Mouse (Mus musculus) liver, embryonic 12.5 days (tissue): ENCODE measurements at regions not wholly inside any gene's neighbourhood (a gene's known extent, or its start where the extent isn't known, plus 50 kb on each side); places are given as distances from the start of the nearest gene placed in this dataset.

Experiments
- ATAC-seq: fragments of 200-750 bp; cut with Nextera tagmentation; 2 replicates; pipeline ENCODE4 v1.8.0; 2017; ENCODE audit warnings: moderate number of reproducible peaks, mild to moderate bottlenecking, moderate library complexity
- H3K27ac ChIP-seq: fragments of 300-500 bp; sonication (generic); 2 replicates; pipeline ENCODE4 v1.5.1; 2016; ENCODE audit warnings: mild to moderate bottlenecking
- H3K27me3 ChIP-seq: fragments of 300-500 bp; sonication (generic); replicated peaks from 2 replicates; pipeline ENCODE4 v1.6.1; 2016; ENCODE audit warnings: mild to moderate bottlenecking, moderate library complexity
- H3K36me3 ChIP-seq: fragments of 300-500 bp; sonication (generic); 2 replicates; pipeline ENCODE4 v1.6.1; 2016; ENCODE audit warnings: mild to moderate bottlenecking, moderate library complexity
- H3K4me1 ChIP-seq: fragments of 300-500 bp; sonication (generic); 2 replicates; pipeline ENCODE4 v1.6.1; 2016
- H3K4me2 ChIP-seq: fragments of 300-500 bp; sonication (generic); 2 replicates; pipeline ENCODE4 v1.6.1; 2016; ENCODE audit warnings: mild to moderate bottlenecking, moderate library complexity
- H3K4me3 ChIP-seq: fragments of 300-500 bp; sonication (generic); 2 replicates; pipeline ENCODE4 v1.5.1; 2016; ENCODE audit warnings: mild to moderate bottlenecking, moderate library complexity
- H3K9ac ChIP-seq: fragments of 300-500 bp; sonication (generic); 2 replicates; pipeline ENCODE4 v1.6.1; 2016; ENCODE audit warnings: mild to moderate bottlenecking, moderate library complexity
- H3K9me3 ChIP-seq: fragments of 300-500 bp; sonication (generic); replicated peaks from 2 replicates; pipeline ENCODE4 v1.6.1; 2016; ENCODE audit warnings: mild to moderate bottlenecking, moderate library complexity
- WGBS: fragments of 180-500 bp; shearing (Covaris S2); methylation state at CpG from one replicate; pipeline ENCODE4 v1.1.7; 2016; ENCODE audit not compliant: insufficient replicate concordance; 5-methylcytosine and 5-hydroxymethylcytosine counted together

DNA sequence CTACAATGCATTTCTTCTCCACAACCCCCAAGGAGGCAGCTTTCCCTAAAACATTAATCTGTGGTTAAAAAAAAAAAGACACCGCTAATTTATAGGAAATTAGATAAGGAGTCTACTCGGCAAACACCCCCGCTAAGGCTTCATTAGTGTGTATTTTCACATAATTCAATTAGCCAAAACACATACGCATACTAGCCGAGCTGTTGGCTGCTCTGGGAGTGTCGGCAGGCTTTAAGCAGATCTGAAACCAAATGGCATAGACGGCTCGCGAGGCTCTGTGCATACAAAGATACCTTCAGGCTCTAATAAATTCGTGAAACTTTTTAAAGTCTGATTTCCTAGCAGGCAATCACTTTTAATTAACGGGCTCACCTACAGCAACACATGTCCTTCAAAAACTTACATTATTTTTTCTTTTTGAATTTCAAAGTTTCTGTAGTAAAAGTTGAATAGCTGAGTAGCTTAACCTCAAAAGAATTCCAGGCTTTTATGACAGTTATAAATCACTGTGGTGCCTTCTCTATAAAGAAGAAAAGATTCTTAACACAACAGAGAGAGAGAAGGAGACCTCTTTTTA is 68.0 kb upstream of the Smyd2 start:
- WGBS: 46% methylated on average over 11 of the region's 11 CpGs
- Histone ChIP-seq H3K27me3 (peaks cover 30% of the 10 kb centered on the region), H3K4me2 (no peak overlapping the region), H3K27ac (no peak overlapping the region), H3K4me3 (no peak overlapping the region), H3K4me1 (peaks cover 7% of the 10 kb centered on the region; the same call in 1 of the 2 replicates), H3K36me3 (no peaks in the 10 kb centered on the region), H3K9ac (no peak overlapping the region), H3K9me3 (no peaks in the 10 kb centered on the region)
- ATAC-seq: no peak

DNA sequence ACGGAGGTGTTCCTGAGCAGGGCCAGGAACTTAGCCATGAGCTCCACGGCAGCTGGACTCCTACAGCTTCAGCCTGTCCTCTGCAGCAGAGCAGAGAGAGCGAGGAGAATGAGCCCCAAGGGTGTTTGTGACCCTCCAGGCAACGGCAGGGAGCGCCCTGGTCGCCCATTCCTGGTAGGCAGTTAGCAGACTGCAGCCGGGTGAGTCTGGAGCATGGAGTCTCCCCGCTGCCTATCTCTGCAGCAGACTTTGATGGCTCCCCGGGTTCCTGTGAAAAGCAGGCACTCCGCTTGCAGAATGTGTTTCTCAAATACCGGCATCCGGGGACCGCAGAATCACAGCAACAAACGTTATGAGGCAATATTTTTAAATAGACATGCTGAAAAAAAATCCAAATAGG is 67.2 kb upstream of the Smyd2 start:
- H3K27me3 ChIP-seq: peaks cover 30% of the 10 kb centered on the region
- ATAC-seq: no peak
- H3K9ac ChIP-seq: no peak overlapping the region
- no peaks in the 10 kb centered on the region for H3K36me3 ChIP-seq
- WGBS: 28% methylated on average over 14 of the region's 14 CpGs
- H3K4me3 ChIP-seq: no peak overlapping the region
- 0 out of 2 replicates have a peak overlapping the region, but pooled peaks have one; percentile 15 for H3K4me2 ChIP-seq
- H3K9me3 ChIP-seq: no peaks in the 10 kb centered on the region
- H3K4me1 ChIP-seq: peaks cover 7% of the 10 kb centered on the region; the same call in 1 of the 2 replicates
- H3K27ac ChIP-seq: no peak overlapping the region

DNA sequence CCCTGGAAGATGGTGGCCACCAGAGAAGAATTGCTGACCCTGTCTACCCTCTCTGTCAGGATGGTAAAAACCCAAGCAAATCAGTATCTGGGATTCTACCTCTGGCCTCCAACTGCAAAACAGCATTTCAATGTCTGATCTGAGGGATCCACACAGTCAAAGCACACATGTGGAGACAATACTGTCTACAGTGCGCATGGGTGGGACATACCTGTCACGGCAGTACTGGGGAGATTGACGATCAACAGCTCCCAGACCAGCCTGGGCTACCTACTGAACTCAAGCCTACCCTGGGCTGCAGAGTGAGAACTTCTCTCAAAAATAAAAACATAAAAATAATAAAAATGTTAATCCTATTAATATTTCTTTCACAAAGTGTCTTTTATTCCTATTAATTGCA is 66.7 kb upstream of the Smyd2 start:
- Histone ChIP-seq H3K4me3 (no peak overlapping the region), H3K36me3 (no peaks in the 10 kb centered on the region), H3K27me3 (peaks cover 30% of the 10 kb centered on the region), H3K4me1 (peaks cover 7% of the 10 kb centered on the region; the same call in 1 of the 2 replicates), H3K9ac (no peak overlapping the region), H3K27ac (no peak overlapping the region), H3K4me2 (no peak overlapping the region), H3K9me3 (no peaks in the 10 kb centered on the region)
- 72% methylated on average over 3 of the region's 3 CpGs for WGBS
- ATAC-seq: no peak

DNA sequence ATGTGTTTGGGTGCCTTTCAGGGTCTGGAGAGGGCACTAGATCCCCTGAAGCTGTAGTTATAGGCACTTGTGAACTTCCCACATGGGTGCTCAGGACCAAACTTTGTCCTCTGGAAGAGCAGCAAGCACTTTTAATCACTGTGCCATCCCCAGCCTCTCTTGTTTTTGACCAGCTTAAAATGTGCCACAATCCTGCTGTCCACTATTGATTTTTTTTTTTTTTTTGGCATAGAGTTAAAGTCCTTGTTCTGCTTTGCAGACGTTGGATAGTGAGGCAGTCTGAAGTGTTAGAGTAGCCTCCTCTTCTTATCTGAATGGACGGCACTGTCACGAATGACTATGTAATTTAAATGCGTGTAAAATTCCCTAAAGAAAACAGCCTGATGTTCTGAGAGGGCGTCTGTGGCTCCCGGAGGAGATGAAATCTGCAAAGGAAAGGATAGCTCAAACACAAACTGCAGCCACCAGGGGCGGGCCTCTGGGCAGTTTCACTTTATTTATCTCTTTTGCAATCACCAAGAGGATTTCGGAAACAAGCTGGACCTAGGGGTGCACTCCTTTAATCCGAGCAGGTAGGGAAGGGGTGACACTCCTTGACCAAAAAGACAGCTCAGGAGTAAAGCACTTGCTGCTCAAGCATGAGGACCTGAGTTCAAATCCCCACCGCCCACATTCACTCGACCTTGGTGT is 63.5 kb upstream of the Smyd2 start:
- H3K27me3 ChIP-seq: peaks cover 18% of the 10 kb centered on the region
- H3K27ac ChIP-seq: no peak overlapping the region
- no peak for ATAC-seq
- no peak overlapping the region for H3K9ac ChIP-seq
- no peaks in the 10 kb centered on the region for H3K4me1 ChIP-seq
- H3K36me3 ChIP-seq: no peaks in the 10 kb centered on the region
- H3K4me3 ChIP-seq: no peak overlapping the region
- WGBS: 49% methylated on average over 11 of the region's 11 CpGs
- H3K4me2 ChIP-seq: no peak overlapping the region
- no peaks in the 10 kb centered on the region for H3K9me3 ChIP-seq

DNA sequence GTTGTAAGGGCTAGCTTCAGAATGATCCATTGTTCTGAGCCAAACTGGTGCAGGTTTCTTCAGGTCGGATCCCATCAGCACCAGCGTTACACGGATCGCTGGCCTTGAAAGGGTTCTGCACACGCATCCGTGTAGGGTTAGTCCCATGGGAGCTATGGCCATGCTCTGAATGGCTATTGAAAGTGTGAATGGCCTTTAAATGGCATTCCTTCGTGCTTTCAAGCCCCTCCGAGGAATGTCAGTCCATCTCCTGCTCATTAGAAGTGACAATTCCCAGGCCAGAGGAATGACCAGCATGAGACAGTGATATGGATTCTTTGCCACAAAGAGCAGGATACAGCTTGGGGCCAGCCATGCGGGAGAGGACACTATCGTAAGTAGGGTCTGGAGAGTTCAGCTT is 56.1 kb upstream of the Smyd2 start:
- 71% methylated on average over 10 of the region's 10 CpGs for WGBS
- no peak overlapping the region for H3K27ac ChIP-seq
- no peaks in the 10 kb centered on the region for H3K27me3 ChIP-seq
- no peak overlapping the region for H3K4me3 ChIP-seq
- H3K4me2 ChIP-seq: no peak overlapping the region
- no peak overlapping the region for H3K9ac ChIP-seq
- no peaks in the 10 kb centered on the region for H3K4me1 ChIP-seq
- H3K36me3 ChIP-seq: no peaks in the 10 kb centered on the region
- ATAC-seq: no peak
- no peaks in the 10 kb centered on the region for H3K9me3 ChIP-seq

DNA sequence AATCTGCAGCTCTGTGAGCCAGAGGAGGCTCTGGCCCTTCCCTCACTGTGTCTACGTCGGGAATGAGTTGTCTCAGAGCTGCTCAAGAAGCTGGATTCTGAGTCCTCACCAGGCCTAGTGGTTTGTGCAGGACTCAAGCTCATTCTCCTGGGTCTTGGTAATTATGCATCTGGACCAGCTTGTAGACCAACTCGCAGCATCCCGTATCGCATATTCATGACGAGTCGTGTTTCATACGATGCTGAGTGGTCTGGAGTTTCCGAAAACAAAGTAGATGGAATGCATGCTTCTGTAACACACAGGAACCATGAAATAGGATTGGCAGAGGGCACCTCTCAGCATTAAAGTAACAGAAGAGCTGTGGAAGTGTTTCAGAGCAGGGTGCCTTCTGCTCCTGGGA is 53.5 kb upstream of the Smyd2 start:
- no peak overlapping the region for H3K4me3 ChIP-seq
- H3K4me1 ChIP-seq: no peaks in the 10 kb centered on the region
- H3K36me3 ChIP-seq: no peaks in the 10 kb centered on the region
- no peak overlapping the region for H3K4me2 ChIP-seq
- H3K9ac ChIP-seq: no peak overlapping the region
- no peaks in the 10 kb centered on the region for H3K9me3 ChIP-seq
- no peaks in the 10 kb centered on the region for H3K27me3 ChIP-seq
- no peak for ATAC-seq
- no peak overlapping the region for H3K27ac ChIP-seq
- 73% methylated on average over 9 of the region's 9 CpGs for WGBS

DNA sequence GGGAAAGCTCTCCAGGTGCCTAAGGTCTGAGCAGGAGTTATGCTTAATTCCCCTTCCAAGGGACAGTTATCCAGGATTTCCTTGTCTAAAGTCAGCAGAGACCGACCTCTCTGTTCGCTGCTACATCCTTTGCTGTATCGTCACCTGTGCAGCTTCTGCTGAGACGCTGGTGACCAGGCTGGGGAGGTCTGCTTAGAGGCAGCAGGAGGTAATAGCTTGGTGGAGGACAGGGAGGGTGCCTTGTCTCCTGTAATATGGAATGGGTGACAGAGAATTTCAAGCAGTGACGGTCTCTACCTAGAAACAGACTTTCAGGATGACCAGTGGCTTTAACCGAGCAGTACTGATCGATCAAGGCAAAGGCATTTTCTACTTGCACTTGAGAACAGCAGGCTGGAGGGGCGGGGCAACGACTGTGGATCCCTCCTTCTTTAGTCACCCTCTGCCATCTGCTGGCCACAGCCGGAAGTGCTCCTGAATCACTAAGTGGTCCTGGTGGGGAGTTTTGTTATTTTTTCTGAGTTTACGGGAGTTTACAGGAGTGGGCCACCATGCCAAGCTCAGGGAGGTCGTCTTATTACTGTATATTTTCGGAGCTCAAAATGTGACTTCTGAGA is 50.7 kb upstream of the Smyd2 start:
- Histone ChIP-seq H3K4me1 (no peaks in the 10 kb centered on the region), H3K4me2 (peak overlapping the region; percentile 28; the same call in 1 of the 2 replicates), H3K4me3 (no peak overlapping the region), H3K27me3 (no peaks in the 10 kb centered on the region), H3K9me3 (no peaks in the 10 kb centered on the region), H3K36me3 (no peaks in the 10 kb centered on the region), H3K27ac (no peak overlapping the region), H3K9ac (no peak overlapping the region)
- peak; percentile 66 for ATAC-seq
- WGBS: 13% methylated on average over 13 of the region's 13 CpGs
